Mouse (Mus musculus): ENCODE results near the gene Gm28434. TPM values are rescaled to one million over a fixed set of nuclear protein-coding genes. Genes with fewer than 3 reads are reported as not detected.

Gm28434 gene
- polyA plus RNA-seq, 1 experiment from 2014 or later: not detected

DNA sequence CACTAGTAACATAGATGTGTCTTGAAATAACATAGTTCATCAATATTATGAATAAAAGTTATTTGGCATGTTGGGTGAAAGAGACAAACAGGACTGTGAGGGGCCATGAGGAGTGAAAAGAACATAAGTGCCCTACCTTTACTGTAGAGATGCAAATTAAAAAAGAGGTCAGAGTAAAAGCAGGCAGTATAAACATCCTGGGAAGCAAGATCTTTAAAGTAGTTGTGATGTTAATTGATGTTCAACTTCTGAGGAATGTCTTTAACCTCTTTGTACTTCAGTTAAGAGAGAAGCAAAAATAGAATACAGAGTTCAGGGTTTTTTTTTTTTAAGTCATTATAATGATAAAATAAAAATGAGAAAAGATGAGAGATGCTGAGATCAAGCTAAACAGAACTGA lies 35.9 kb downstream of the Gm28434 start:
- H3K27ac ChIP-seq (ENCODE audit: low read length): no peak overlapping the region
- H3K4me2 ChIP-seq (ENCODE audit: low read length): no peak overlapping the region
- H3K27me3 ChIP-seq (replicated peaks; ENCODE audit: control insufficient read depth, insufficient read depth, low read length): no peaks in the 10 kb centered on the region
- H3K9me3 ChIP-seq (ENCODE audit: control insufficient read depth, low read length): no peaks in the 10 kb centered on the region
- no peak overlapping the region for H3K4me3 ChIP-seq (replicated peaks; ENCODE audit: low read length)
- no peaks in the 10 kb centered on the region for H3K36me3 ChIP-seq (ENCODE audit: control insufficient read depth, insufficient read depth)
- no peaks in the 10 kb centered on the region for H3K4me1 ChIP-seq (replicated peaks; ENCODE audit: control insufficient read depth, insufficient read depth, low read length)
- no peak overlapping the region for H3K9ac ChIP-seq (replicated peaks; ENCODE audit: low read depth, low read length)
- ATAC-seq: no peak

Other genes with a start within 250 kb of the Gm28434 start
- gene Csn1s2a, start 194.9 kb upstream of the Gm28434 start, polyA plus RNA-seq (2015; fragmentation: Nextera tagmentation; extraction: Ambion mirVana): not detected in 2 replicates
- gene Csn1s2b, start 161.4 kb upstream of the Gm28434 start, polyA plus RNA-seq (2015; fragmentation: Nextera tagmentation; extraction: Ambion mirVana): not detected in 2 replicates
- gene Prr27, start 143.8 kb upstream of the Gm28434 start, polyA plus RNA-seq (2015; fragmentation: Nextera tagmentation; extraction: Ambion mirVana): not detected in 2 replicates
- gene Odam, start 84.5 kb upstream of the Gm28434 start, polyA plus RNA-seq (2015; fragmentation: Nextera tagmentation; extraction: Ambion mirVana): not detected in 2 replicates
- gene Csn3, start 43.9 kb upstream of the Gm28434 start, polyA plus RNA-seq (2015; fragmentation: Nextera tagmentation; extraction: Ambion mirVana): not detected in 2 replicates
- gene 2310003L06Rik, start 58 bp upstream of the Gm28434 start, polyA plus RNA-seq (2015; fragmentation: Nextera tagmentation; extraction: Ambion mirVana): not detected in 2 replicates
- gene Cabs1, start 9.9 kb downstream of the Gm28434 start, polyA plus RNA-seq (2015; fragmentation: Nextera tagmentation; extraction: Ambion mirVana): not detected in 2 replicates
- not detected in 2 replicates for gene Smr3a, start 33.0 kb downstream of the Gm28434 start, polyA plus RNA-seq (2015; fragmentation: Nextera tagmentation; extraction: Ambion mirVana)
- gene Smr2, start 117.0 kb downstream of the Gm28434 start, polyA plus RNA-seq (2015; fragmentation: Nextera tagmentation; extraction: Ambion mirVana): not detected in 2 replicates
- gene Gm11116, start 142.0 kb downstream of the Gm28434 start, polyA plus RNA-seq (2015; fragmentation: Nextera tagmentation; extraction: Ambion mirVana): not detected in 2 replicates
- gene Gm11115, start 184.6 kb downstream of the Gm28434 start, polyA plus RNA-seq (2015; fragmentation: Nextera tagmentation; extraction: Ambion mirVana): not detected in 2 replicates